Mouse (Mus musculus) E14TG2a.4 (cell line): ENCODE results near the gene Osm.

Experiments
- CTCF ChIP-seq: conservative IDR thresholded peaks from 2 replicates; pipeline ENCODE4 v1.5.1; 2014; ENCODE audit warnings: low read length
- POU5F1 ChIP-seq: IDR thresholded peaks from 2 replicates; pipeline ENCODE4 v1.6.1; 2014; ENCODE audit warnings: low read length, borderline replicate concordance

GRCm38 (mm10) chr11:4270744-4271459 is 34.7 kb downstream of the Osm start:
- TF ChIP-seq CTCF: peak; percentile 55
- no peak for TF ChIP-seq POU5F1
